Mouse (Mus musculus) heart, adult 2 months (tissue): ENCODE data around the gene Ttc41.

Experiments
- CTCF ChIP-seq: fragments of 200-600 bp; IDR thresholded peaks from 2 replicates; pipeline ENCODE4 v1.8.1; 2022; ENCODE audit warnings: antibody characterized with exemption, mild to moderate bottlenecking, moderate library complexity
- EP300 ChIP-seq: fragments of 200-500 bp; IDR thresholded peaks from 2 replicates; pipeline ENCODE4 v1.6.1; 2011; ENCODE audit warnings: low read depth, low read length, control low read depth; ENCODE audit not compliant: insufficient read depth
- POLR2A ChIP-seq: fragments of 200-500 bp; IDR thresholded peaks from 2 replicates; pipeline ENCODE4 v1.6.1; 2011; ENCODE audit warnings: mild to moderate bottlenecking, low read depth, low read length, control low read depth; ENCODE audit not compliant: insufficient read depth

GRCm38 (mm10) chr10:86703375-86703774 is 2.2 kb upstream of the Ttc41 start:
- TF ChIP-seq CTCF (no peak), POLR2A (no peak), EP300 (no peak)
